Mouse (Mus musculus) heart, embryonic 11.5 days (tissue): Measurements from ENCODE around the gene Aff3. TPM values are rescaled to one million over a fixed set of nuclear protein-coding genes. Genes with fewer than 3 reads are reported as not detected.

Experiments used
- ATAC-seq: fragments of 200-750 bp; cut with Nextera tagmentation; replicated peaks from 2 replicates; pipeline ENCODE4 v1.8.0; 2017; ENCODE audit warnings: moderate library complexity; ENCODE audit not compliant: insufficient number of reproducible peaks, low FRiP score, low TSS enrichment
- H3K27ac ChIP-seq: fragments of 300-500 bp; sonication (generic); 2 replicates; pipeline ENCODE4 v1.5.1; 2014; ENCODE audit warnings: mild to moderate bottlenecking, low read depth, low read length
- H3K27me3 ChIP-seq: fragments of 300-500 bp; sonication (generic); 2 replicates; pipeline ENCODE4 v1.6.1; 2014; ENCODE audit warnings: mild to moderate bottlenecking, low read length, mixed read lengths; ENCODE audit not compliant: control insufficient read depth, insufficient read depth
- H3K36me3 ChIP-seq: fragments of 300-500 bp; sonication (generic); 2 replicates; pipeline ENCODE4 v1.6.1; 2014; ENCODE audit warnings: mild to moderate bottlenecking, low read length, moderate library complexity, mixed read lengths; ENCODE audit not compliant: control insufficient read depth, insufficient read depth
- H3K4me1 ChIP-seq: fragments of 300-500 bp; sonication (generic); 2 replicates; pipeline ENCODE4 v1.6.1; 2014; ENCODE audit warnings: low read length; ENCODE audit not compliant: control insufficient read depth, insufficient read depth
- H3K4me2 ChIP-seq: fragments of 300-500 bp; sonication (generic); 2 replicates; pipeline ENCODE4 v1.6.1; 2014; ENCODE audit warnings: mild to moderate bottlenecking, moderate library complexity
- H3K4me3 ChIP-seq: fragments of 300-500 bp; sonication (generic); 2 replicates; pipeline ENCODE4 v1.5.1; 2014; ENCODE audit warnings: low read depth, low read length
- H3K9ac ChIP-seq: fragments of 300-500 bp; sonication (generic); 2 replicates; pipeline ENCODE4 v1.6.1; 2014; ENCODE audit warnings: mild to moderate bottlenecking, low read depth, low read length, moderate library complexity
- H3K9me3 ChIP-seq: fragments of 300-500 bp; sonication (generic); replicated peaks from 2 replicates; pipeline ENCODE4 v1.6.1; 2016; ENCODE audit warnings: low read length; ENCODE audit not compliant: control insufficient read depth
- WGBS: fragments of 180-500 bp; shearing (Covaris S2); extraction: QIAGEN DNeasy Blood & Tissue Kit; methylation state at CpG from one replicate; pipeline ENCODE4 v1.1.7; 2014; ENCODE audit not compliant: insufficient replicate concordance; 5-methylcytosine and 5-hydroxymethylcytosine counted together
- polyA plus RNA-seq: library from polyadenylated mRNA; unstranded; fragments of >200 nt; fragmentation: Nextera tagmentation; extraction: Ambion mirVana; gene quantifications from 2 replicates; pipeline ENCODE4 v1.2.1, GENCODE M21; 2014

The Aff3 gene
- polyA plus RNA-seq, 1 experiment from 2014 or later, result 6.7 TPM

DNA sequence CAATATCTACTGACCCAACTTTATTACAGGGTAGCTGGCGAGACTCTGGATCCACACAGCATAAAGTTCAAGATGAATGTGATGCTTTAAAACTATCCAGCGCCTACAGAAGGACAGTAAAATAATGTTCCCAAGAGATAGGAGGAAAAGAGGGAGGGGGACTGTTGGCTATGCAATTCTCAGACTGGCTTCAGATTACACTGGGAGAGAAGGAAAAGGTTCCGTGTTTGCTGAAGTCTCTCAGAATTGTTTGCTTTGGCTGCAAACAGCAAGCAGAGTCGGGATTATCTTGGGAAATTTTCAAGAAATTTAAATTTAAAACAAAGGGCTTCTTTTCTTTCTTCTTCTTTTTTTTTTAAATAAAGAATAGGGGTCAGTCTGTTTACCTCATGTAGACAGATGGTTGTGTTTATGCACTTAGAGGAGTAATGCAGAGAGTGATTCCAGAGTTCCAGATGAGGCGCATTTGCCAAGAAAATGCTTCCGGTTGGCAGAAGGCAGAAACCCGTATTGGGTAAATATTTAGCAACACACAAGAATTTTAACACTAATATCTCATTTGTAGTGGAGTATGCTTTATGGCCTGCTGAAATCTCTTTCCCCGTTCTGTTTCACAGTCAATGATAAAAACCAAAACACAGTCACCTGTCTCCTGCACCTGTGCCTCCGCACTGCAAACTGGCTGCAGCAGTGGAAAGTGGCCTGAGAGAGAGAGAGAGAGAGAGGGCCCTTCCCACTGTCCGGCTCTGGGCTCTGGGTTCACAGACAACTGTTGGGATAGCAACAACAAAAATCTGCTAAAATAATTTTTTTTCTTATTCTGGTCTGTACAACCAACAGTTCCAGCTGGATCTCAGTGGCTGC lies 306.6 kb downstream of the Aff3 start:
- peaks cover 3% of the 10 kb centered on the region; the same call in 1 of the 2 replicates for H3K4me1 ChIP-seq
- no peak overlapping the region for H3K4me2 ChIP-seq
- no peak overlapping the region for H3K27ac ChIP-seq
- H3K4me3 ChIP-seq, result no peak overlapping the region
- no peaks in the 10 kb centered on the region for H3K9me3 ChIP-seq
- no peaks in the 10 kb centered on the region for H3K27me3 ChIP-seq
- no peak overlapping the region for H3K9ac ChIP-seq
- H3K36me3 ChIP-seq, result no peaks in the 10 kb centered on the region
- no peak for ATAC-seq
- 66% methylated on average over 10 of the region's 10 CpGs for WGBS

DNA sequence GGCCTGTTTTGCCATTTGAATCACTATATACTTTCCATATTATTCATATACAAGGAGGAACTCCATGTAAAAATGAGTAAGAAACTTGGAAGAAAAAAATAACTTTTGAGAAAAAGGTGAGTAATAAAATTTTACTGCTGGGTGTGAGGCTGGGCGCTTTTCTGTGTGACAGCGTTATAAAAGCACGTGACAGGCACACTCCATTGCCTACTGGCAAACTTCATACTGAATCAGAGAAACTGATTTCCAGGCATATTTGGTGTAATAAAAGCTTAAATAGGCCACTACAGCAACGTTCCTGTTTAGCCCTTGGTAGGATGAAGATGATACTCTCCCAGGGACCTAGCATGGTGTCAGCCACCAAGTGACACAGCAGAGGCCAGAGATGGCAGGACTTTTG lies 310.2 kb downstream of the Aff3 start:
- Histone ChIP-seq H3K4me2 (no peak overlapping the region), H3K4me1 (peaks cover 3% of the 10 kb centered on the region; the same call in 1 of the 2 replicates), H3K27ac (no peak overlapping the region), H3K9ac (no peak overlapping the region), H3K4me3 (no peak overlapping the region), H3K36me3 (no peaks in the 10 kb centered on the region), H3K9me3 (no peaks in the 10 kb centered on the region), H3K27me3 (no peaks in the 10 kb centered on the region)
- ATAC-seq, result no peak
- 90% methylated on average over 4 of the region's 4 CpGs for WGBS

DNA sequence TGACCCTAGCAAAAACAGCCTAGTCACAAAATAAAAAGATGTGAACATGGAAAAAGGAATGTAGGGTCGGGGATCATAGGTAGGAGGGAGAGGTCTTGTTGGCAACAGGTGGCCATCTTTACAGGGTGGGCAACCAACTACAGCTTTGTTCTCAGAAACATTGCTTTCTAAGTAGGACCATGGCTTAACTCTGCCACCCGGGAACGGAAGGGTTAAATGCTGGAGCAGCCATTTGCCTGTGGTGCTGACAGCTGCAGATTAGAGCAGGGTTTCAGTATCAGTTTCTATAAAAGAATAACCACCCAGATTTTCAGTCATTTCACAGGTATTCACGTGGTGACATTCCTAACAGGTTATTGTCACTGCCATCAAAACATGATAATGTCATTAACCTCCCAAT lies 317.4 kb downstream of the Aff3 start:
- H3K9me3 ChIP-seq, result no peaks in the 10 kb centered on the region
- 67% methylated on average over 4 of the region's 4 CpGs for WGBS
- ATAC-seq, result no peak

DNA sequence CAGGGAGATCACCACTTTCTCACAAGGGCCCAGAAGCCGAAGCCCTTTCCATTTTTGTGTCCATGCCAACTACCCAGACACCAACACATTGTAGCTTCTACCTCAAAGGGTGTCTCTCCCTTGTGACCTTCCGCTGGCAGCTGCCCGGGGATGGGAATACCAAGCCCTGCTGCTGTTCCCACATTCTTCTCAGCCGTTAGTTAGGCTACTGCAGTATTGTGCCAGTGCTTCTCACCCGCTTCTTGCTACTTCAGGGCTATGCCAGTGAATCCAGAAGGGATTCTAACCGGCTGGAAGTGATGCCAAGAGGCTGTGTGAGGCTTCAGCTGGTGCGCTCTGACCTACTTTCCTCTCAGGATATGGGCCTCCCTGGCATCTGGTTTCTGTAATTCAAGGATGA lies 330.5 kb downstream of the Aff3 start:
- 78% methylated on average over 7 of the region's 7 CpGs for WGBS

More for the DNA sequence above, 317.4 kb downstream of the Aff3 start:
- H3K27ac ChIP-seq, result no peak overlapping the region
- no peak overlapping the region for H3K4me2 ChIP-seq
- no peaks in the 10 kb centered on the region for H3K27me3 ChIP-seq
- no peak overlapping the region for H3K4me3 ChIP-seq
- no peaks in the 10 kb centered on the region for H3K36me3 ChIP-seq
- H3K9ac ChIP-seq, result no peak overlapping the region
- H3K4me1 ChIP-seq, result no peaks in the 10 kb centered on the region

DNA sequence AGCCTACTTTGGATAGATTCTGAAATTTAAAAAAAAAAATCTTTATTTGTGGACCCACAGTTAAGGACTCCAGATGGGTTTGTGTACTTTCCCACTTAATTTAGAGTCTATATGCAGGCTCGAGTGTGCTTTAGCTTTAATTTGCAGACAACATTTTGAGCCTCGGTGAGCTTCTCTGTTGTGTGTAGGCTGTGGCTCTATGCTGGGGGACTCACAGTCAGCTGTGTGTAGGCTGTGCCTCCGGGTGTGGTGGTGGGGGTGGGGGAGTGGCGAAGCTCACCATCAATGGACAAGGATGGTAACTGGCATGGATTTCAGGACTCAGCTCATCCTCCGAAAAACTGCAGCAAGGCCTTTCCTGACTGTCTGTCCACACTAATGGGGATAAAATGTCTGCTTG lies 331.8 kb downstream of the Aff3 start:
- no peaks in the 10 kb centered on the region for H3K27me3 ChIP-seq
- H3K4me2 ChIP-seq, result no peak overlapping the region
- H3K36me3 ChIP-seq, result no peaks in the 10 kb centered on the region
- H3K4me3 ChIP-seq, result no peak overlapping the region
- WGBS, result 82% methylated on average over 5 of the region's 5 CpGs
- ATAC-seq, result no peak
- H3K9me3 ChIP-seq, result no peaks in the 10 kb centered on the region
- H3K27ac ChIP-seq, result no peak overlapping the region
- no peak overlapping the region for H3K9ac ChIP-seq
- H3K4me1 ChIP-seq, result 0 out of 2 replicates have a peak, but pooled peaks cover 4% of the 10 kb centered on the region

More for the DNA sequence above, 330.5 kb downstream of the Aff3 start:
- Histone ChIP-seq H3K4me2 (no peak overlapping the region), H3K27ac (no peak overlapping the region), H3K4me3 (no peak overlapping the region), H3K9ac (no peak overlapping the region), H3K27me3 (no peaks in the 10 kb centered on the region), H3K36me3 (no peaks in the 10 kb centered on the region), H3K4me1 (0 out of 2 replicates have a peak, but pooled peaks cover 4% of the 10 kb centered on the region), H3K9me3 (no peaks in the 10 kb centered on the region)
- ATAC-seq, result no peak

DNA sequence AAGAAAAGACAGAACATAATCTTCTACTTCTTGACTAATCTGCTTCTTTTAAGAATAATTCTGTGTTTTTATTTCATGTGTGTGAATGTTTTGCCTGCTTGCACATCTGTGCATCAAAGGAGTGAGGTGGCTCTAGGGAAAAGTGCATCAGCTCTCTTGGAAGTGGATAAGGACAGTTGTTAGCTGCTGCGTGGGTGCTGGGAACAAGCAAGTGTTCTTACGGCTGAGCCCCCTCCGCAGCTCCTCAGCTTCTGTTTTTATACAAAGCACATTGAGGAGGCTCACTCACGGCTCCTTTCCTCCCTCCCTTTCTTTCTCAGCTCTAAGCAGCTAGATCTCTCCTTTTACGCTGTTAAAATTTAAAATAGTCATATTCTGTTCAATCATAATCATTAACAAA lies 340.5 kb downstream of the Aff3 start:
- H3K4me1 ChIP-seq, result no peaks in the 10 kb centered on the region
- no peak overlapping the region for H3K9ac ChIP-seq
- no peak overlapping the region for H3K27ac ChIP-seq
- H3K4me2 ChIP-seq, result no peak overlapping the region
- WGBS, result 74% methylated on average over 5 of the region's 5 CpGs
- no peaks in the 10 kb centered on the region for H3K27me3 ChIP-seq
- no peaks in the 10 kb centered on the region for H3K36me3 ChIP-seq
- no peaks in the 10 kb centered on the region for H3K9me3 ChIP-seq
- no peak for ATAC-seq
- H3K4me3 ChIP-seq, result no peak overlapping the region

DNA sequence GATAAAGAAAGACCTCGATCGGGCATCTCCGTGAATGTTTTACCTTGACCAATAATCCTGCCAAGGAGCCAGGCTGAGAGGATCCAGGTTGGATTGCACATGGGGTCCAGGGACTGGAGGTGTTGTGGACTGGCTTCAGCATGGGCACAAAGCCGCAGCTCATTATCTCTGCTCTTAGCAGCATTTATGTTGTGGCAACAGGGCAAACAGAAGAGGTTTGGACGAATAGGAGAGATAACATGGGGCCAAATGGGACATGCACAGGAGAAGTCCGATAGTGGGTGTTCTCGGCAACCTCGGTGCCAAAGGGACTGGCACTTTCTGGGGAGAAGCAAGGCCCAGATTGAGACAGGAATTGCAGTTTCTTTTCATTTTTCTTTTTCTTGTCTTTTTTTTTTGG lies 342.9 kb downstream of the Aff3 start:
- no peak for ATAC-seq
- H3K4me3 ChIP-seq, result no peak overlapping the region
- no peaks in the 10 kb centered on the region for H3K9me3 ChIP-seq
- WGBS, result 57% methylated on average over 8 of the region's 8 CpGs
- H3K9ac ChIP-seq, result no peak overlapping the region
- H3K27me3 ChIP-seq, result no peaks in the 10 kb centered on the region
- no peaks in the 10 kb centered on the region for H3K4me1 ChIP-seq
- H3K36me3 ChIP-seq, result no peaks in the 10 kb centered on the region
- H3K4me2 ChIP-seq, result no peak overlapping the region
- no peak overlapping the region for H3K27ac ChIP-seq

DNA sequence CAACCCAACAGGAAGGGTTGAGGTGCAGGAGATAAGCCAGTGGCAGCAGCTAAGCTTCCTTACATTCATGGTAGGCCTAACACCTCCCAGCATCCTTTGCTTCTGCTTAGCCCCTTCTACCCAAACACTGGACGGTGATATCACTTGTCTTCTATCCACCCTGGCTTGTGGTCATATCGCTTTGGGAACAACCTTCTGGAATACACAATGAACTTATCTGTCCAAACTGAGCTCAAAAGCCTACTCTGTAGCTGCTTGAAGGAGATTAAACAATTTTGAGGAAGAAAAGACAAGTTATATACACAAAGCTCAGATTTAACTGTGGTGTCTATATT lies 343.8 kb downstream of the Aff3 start:
- ATAC-seq, result no peak
- H3K9ac ChIP-seq, result no peak overlapping the region
- no peak overlapping the region for H3K4me2 ChIP-seq
- WGBS, result 74% methylated on average over 2 of the region's 2 CpGs
- H3K4me1 ChIP-seq, result no peaks in the 10 kb centered on the region
- H3K4me3 ChIP-seq, result no peak overlapping the region
- H3K9me3 ChIP-seq, result no peaks in the 10 kb centered on the region
- H3K27me3 ChIP-seq, result no peaks in the 10 kb centered on the region
- H3K27ac ChIP-seq, result no peak overlapping the region
- H3K36me3 ChIP-seq, result no peaks in the 10 kb centered on the region
